Mouse (Mus musculus) forebrain, postnatal 0 days (tissue): ENCODE results near the gene Atp8a2. TPM values are rescaled to one million over a fixed set of nuclear protein-coding genes. Genes with fewer than 3 reads are reported as not detected.

Source experiments
- ATAC-seq: fragments of 200-750 bp; cut with Nextera tagmentation; 2 replicates; pipeline ENCODE4 v1.8.0; 2017; ENCODE audit warnings: mild to moderate bottlenecking, moderate library complexity
- DNase-seq: peaks from one replicate; pipeline ENCODE4 v3.0.0-alpha.2; 2015
- H3K27ac ChIP-seq: fragments of 300-500 bp; sonication (generic); 2 replicates; pipeline ENCODE4 v1.5.1; 2014; ENCODE audit warnings: low read depth, mild to moderate bottlenecking, antibody characterized with exemption, low read length, moderate library complexity, mixed read lengths
- H3K27me3 ChIP-seq: fragments of 300-500 bp; sonication (generic); 2 replicates; pipeline ENCODE4 v1.6.1; 2014; ENCODE audit warnings: mild to moderate bottlenecking, low read length, mixed read lengths; ENCODE audit not compliant: insufficient read depth
- H3K36me3 ChIP-seq: fragments of 300-500 bp; sonication (generic); 2 replicates; pipeline ENCODE4 v1.6.1; 2014; ENCODE audit warnings: mild to moderate bottlenecking, moderate library complexity; ENCODE audit not compliant: insufficient read depth
- H3K4me1 ChIP-seq: fragments of 300-500 bp; sonication (generic); 2 replicates; pipeline ENCODE4 v1.6.1; 2014; ENCODE audit warnings: antibody characterized with exemption; ENCODE audit not compliant: insufficient read depth
- H3K4me2 ChIP-seq: fragments of 300-500 bp; sonication (generic); 2 replicates; pipeline ENCODE4 v1.6.1; 2014; ENCODE audit warnings: low read depth, mild to moderate bottlenecking, moderate library complexity
- H3K4me3 ChIP-seq: fragments of 300-500 bp; sonication (generic); 2 replicates; pipeline ENCODE4 v1.5.1; 2014; ENCODE audit warnings: low read depth, low read length, mixed read lengths
- H3K9ac ChIP-seq: fragments of 300-500 bp; sonication (generic); 2 replicates; pipeline ENCODE4 v1.6.1; 2014; ENCODE audit warnings: mild to moderate bottlenecking
- H3K9me3 ChIP-seq: fragments of 300-500 bp; sonication (generic); 2 replicates; pipeline ENCODE4 v1.6.1; 2016; ENCODE audit warnings: low read length
- CTCF ChIP-seq: sonication (generic); IDR thresholded peaks from 2 replicates; pipeline ENCODE4 v1.5.1; 2016; ENCODE audit warnings: antibody characterized with exemption, control low read depth, low read depth
- whole genome bisulfite sequencing: fragments of 180-500 bp; shearing (Covaris S2); extraction: QIAGEN DNeasy Blood & Tissue Kit; methylation state at CpG from one replicate; pipeline ENCODE4 v1.1.7; 2014; 5-methylcytosine and 5-hydroxymethylcytosine counted together
- polyA plus RNA-seq: library from polyadenylated mRNA; unstranded; fragments of >200 nt; fragmentation: Nextera tagmentation; extraction: Ambion mirVana; gene quantifications from 2 replicates; pipeline ENCODE4 v1.2.1, GENCODE M21; 2015
- total RNA-seq: library from RNA; depleted of rRNA; stranded (reverse); fragments of >200 nt; gene quantifications from 2 replicates; pipeline ENCODE4 v1.2.3, GENCODE M21; 2014

Atp8a2 gene
- total and polyA plus RNA-seq, 2 experiments from 2014 or later, result 33.6 to 38.0 TPM

GRCm38 (mm10) chr14:59675330-59675729, 521.6 kb downstream of the Atp8a2 start:
- Histone ChIP-seq H3K36me3 (no peaks in the 10 kb centered on the region), H3K9me3 (no peaks in the 10 kb centered on the region), H3K27me3 (no peaks in the 10 kb centered on the region), H3K4me2 (no peak overlapping the region), H3K9ac (no peak overlapping the region), H3K27ac (no peak overlapping the region), H3K4me1 (no peaks in the 10 kb centered on the region; the same call in 1 of the 2 replicates), H3K4me3 (no peak overlapping the region)
- 68% methylated on average over 4 of the region's 4 CpGs for WGBS
- DNase-seq, result no peak
- no peak for TF ChIP-seq CTCF
- ATAC-seq, result no peak

- no peaks in the 10 kb centered on the region for H3K36me3 ChIP-seq
- ATAC-seq (no peak), DNase-seq (no peak)
- no peak for TF ChIP-seq CTCF
- H3K27ac ChIP-seq, result no peak overlapping the region
- H3K9ac ChIP-seq, result no peak overlapping the region
- 41% methylated on average over 8 of the region's 8 CpGs for WGBS
- H3K4me1 ChIP-seq, result no peaks in the 10 kb centered on the region; the same call in 1 of the 2 replicates
- no peak overlapping the region for H3K4me3 ChIP-seq
- H3K4me2 ChIP-seq, result no peak overlapping the region
- no peaks in the 10 kb centered on the region for H3K27me3 ChIP-seq
- H3K9me3 ChIP-seq, result no peaks in the 10 kb centered on the region
Measured at GRCm38 (mm10) chr14:59674556-59674955, 522.4 kb downstream of the Atp8a2 start.

DNA sequence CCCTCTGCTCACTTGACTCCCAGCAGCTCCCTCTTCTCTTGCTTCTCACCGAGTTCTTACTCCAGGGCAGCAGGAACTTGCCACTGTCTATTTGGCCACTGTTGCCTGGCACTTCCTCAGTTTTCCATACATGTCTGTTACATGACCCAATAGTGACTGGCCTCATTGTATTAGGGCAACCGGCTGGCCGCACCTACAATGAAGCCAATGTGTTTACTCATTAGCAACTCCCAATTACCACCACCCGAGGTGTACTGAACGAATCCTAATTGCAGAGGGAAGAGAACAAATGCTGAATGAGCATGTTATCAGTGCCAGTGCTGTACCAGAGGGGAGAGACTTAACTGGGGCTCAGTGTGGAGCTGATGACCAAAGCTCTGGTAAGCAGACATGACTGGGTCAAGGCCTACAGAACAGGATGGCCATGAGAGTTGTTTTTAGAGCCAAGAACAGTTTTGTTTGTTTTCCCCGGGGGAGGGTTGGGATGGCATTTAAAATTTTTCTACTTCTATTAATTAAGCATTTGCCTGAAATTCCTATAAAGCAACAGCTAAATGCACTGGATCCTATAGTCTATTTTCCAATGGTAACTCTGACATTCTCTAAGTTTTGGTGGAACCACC, 524.0 kb downstream of the Atp8a2 start:
- no peak for TF ChIP-seq CTCF
- 28% methylated on average over 6 of the region's 6 CpGs for WGBS
- ATAC-seq (peak; percentile 53), DNase-seq (peak; percentile 9)
- no peaks in the 10 kb centered on the region for H3K9me3 ChIP-seq
- no peak overlapping the region for H3K27ac ChIP-seq
- H3K4me2 ChIP-seq, result no peak overlapping the region
- no peaks in the 10 kb centered on the region for H3K36me3 ChIP-seq
- H3K4me3 ChIP-seq, result no peak overlapping the region
- H3K9ac ChIP-seq, result no peak overlapping the region
- H3K4me1 ChIP-seq, result no peaks in the 10 kb centered on the region; the same call in 1 of the 2 replicates
- H3K27me3 ChIP-seq, result no peaks in the 10 kb centered on the region

- Histone ChIP-seq H3K4me1 (no peaks in the 10 kb centered on the region), H3K9ac (no peak overlapping the region), H3K27ac (no peak overlapping the region), H3K27me3 (no peaks in the 10 kb centered on the region), H3K9me3 (no peaks in the 10 kb centered on the region), H3K36me3 (no peaks in the 10 kb centered on the region), H3K4me2 (no peak overlapping the region), H3K4me3 (no peak overlapping the region)
- 91% methylated on average over 1 of the region's 1 CpGs for WGBS
- DNase-seq (no peak), ATAC-seq (no peak)
- TF ChIP-seq CTCF, result no peak
Measured at GRCm38 (mm10) chr14:59657098-59657497, 539.9 kb downstream of the Atp8a2 start.

- no peak for TF ChIP-seq CTCF
- no peak for ATAC-seq
- Histone ChIP-seq H3K4me1 (no peaks in the 10 kb centered on the region), H3K27ac (no peak overlapping the region), H3K4me3 (no peak overlapping the region), H3K9ac (no peak overlapping the region), H3K9me3 (no peaks in the 10 kb centered on the region), H3K4me2 (no peak overlapping the region), H3K27me3 (no peaks in the 10 kb centered on the region), H3K36me3 (no peaks in the 10 kb centered on the region)
- DNase-seq, result no peak
- 86% methylated on average over 6 of the region's 6 CpGs for WGBS
Measured at GRCm38 (mm10) chr14:59656591-59656990, 540.4 kb downstream of the Atp8a2 start.

GRCm38 (mm10) chr14:59649337-59649736, 547.6 kb downstream of the Atp8a2 start:
- WGBS, result 69% methylated on average over 6 of the region's 6 CpGs
- ATAC-seq, result no peak

GRCm38 (mm10) chr14:59648611-59649010, 548.4 kb downstream of the Atp8a2 start:
- 85% methylated on average over 10 of the region's 10 CpGs for WGBS
- no peaks in the 10 kb centered on the region for H3K27me3 ChIP-seq
- ATAC-seq (no peak), DNase-seq (no peak)
- H3K27ac ChIP-seq, result no peak overlapping the region
- no peak overlapping the region for H3K4me3 ChIP-seq
- no peaks in the 10 kb centered on the region for H3K9me3 ChIP-seq
- no peak for TF ChIP-seq CTCF
- no peak overlapping the region for H3K9ac ChIP-seq
- no peaks in the 10 kb centered on the region; the same call in 1 of the 2 replicates for H3K36me3 ChIP-seq
- no peaks in the 10 kb centered on the region for H3K4me1 ChIP-seq
- no peak overlapping the region for H3K4me2 ChIP-seq

More at GRCm38 (mm10) chr14:59649337-59649736, 547.6 kb downstream of the Atp8a2 start:
- H3K27ac ChIP-seq, result no peak overlapping the region
- no peak for DNase-seq
- no peaks in the 10 kb centered on the region for H3K4me1 ChIP-seq
- no peaks in the 10 kb centered on the region for H3K9me3 ChIP-seq
- H3K36me3 ChIP-seq, result no peaks in the 10 kb centered on the region; the same call in 1 of the 2 replicates
- no peak overlapping the region for H3K9ac ChIP-seq
- no peak for TF ChIP-seq CTCF
- H3K27me3 ChIP-seq, result no peaks in the 10 kb centered on the region
- H3K4me3 ChIP-seq, result no peak overlapping the region
- H3K4me2 ChIP-seq, result no peak overlapping the region
